Mouse (Mus musculus) heart, adult 2 months (tissue): Measurements from ENCODE around the gene Opn4.

Source experiments
- CTCF ChIP-seq: fragments of 200-600 bp; IDR thresholded peaks from 2 replicates; pipeline ENCODE4 v1.8.1; 2022; ENCODE audit warnings: antibody characterized with exemption, mild to moderate bottlenecking, moderate library complexity
- EP300 ChIP-seq: fragments of 200-500 bp; IDR thresholded peaks from 2 replicates; pipeline ENCODE4 v1.6.1; 2011; ENCODE audit warnings: low read depth, low read length, control low read depth; ENCODE audit not compliant: insufficient read depth

GRCm38 (mm10) chr14:34623531-34624210, 23.7 kb upstream of the Opn4 start:
- TF ChIP-seq EP300, result no peak
- no peak for TF ChIP-seq CTCF
